9 mouse cellular contexts compared by ENCODE assay signal in the genomic region with DNA sequence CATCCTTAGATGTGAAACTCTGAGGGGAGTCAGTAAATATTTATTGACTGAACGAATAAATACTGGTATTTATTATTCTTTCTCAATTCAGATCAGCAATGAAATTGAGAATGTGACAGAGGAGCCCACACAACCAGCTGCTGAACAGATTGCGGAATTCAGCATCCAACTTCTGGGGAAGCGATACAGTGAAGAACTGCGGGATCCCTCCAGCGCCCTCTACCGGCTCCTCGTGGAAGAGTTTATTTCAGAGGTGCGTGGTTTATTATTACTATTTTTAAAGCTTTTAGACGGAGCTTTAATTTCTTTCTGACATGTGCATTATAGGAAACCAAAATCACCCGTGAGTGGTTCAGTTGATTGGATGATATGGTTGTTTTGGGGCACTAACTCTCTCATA. TPM values are rescaled to one million over a fixed set of nuclear protein-coding genes. Genes with fewer than 3 reads are reported as not detected.
A peak's percentile ranks its signal among the peaks of the same experiment; 100 is the strongest.
DNase-seq lines count a peak whose midpoint lies in the region; ATAC-seq lines count a peak whose summit lies in the region.
"Had no signal": no experiment of that assay in that cellular context is flagged by ENCODE, and none has a peak within 500 bp of the region (broad histone marks: within the 10 kb centered on the region; RNA-seq: fewer than 3 reads in every experiment).

No protein-coding gene starts in this region.

- H3K36me3 ChIP-seq in limb, embryonic 11.5 days (ENCODE audit: control insufficient read depth, insufficient read depth, low read length): no peaks in the 10 kb centered on the region
- H3K36me3 ChIP-seq: stomach, embryonic 15.5 days had no signal

- H3K4me2 ChIP-seq in limb, embryonic 11.5 days (ENCODE audit: low read depth, severe bottlenecking): no peak overlapping the region
- H3K4me2 ChIP-seq: stomach, embryonic 15.5 days had no signal

- H3K9me3 ChIP-seq in limb, embryonic 11.5 days (ENCODE audit: control insufficient read depth, low read length): no peaks in the 10 kb centered on the region
- H3K9me3 ChIP-seq: stomach, embryonic 15.5 days had no signal

- H3K27me3 ChIP-seq in limb, embryonic 11.5 days (ENCODE audit: control insufficient read depth, insufficient read depth, low read length): no peaks in the 10 kb centered on the region
- H3K27me3 ChIP-seq: stomach, embryonic 15.5 days had no signal

- no peak overlapping the region for H3K27ac ChIP-seq in limb, embryonic 11.5 days (replicated peaks; ENCODE audit: low read depth, low read length)
- H3K27ac ChIP-seq: stomach, embryonic 15.5 days had no signal

- 56% methylated on average over 10 of the region's 10 CpGs for WGBS in limb, embryonic 11.5 days

- peak; percentile 28 to 36 for DNase-seq in cerebellum, postnatal 10 days
- DNase-seq in cerebellum, postnatal 36 days: no peak
- peak; percentile 8 to 47 for DNase-seq in left cerebral cortex, postnatal 14 days (ENCODE audit: low spot score in 2 of 2)
- DNase-seq in left cerebral cortex, adult 11 months (ENCODE audit: low spot score): no peak
- peak; percentile 3 for DNase-seq in c-Kit-positive CD71-negative TER-119-negative erythroid progenitor cells, embryonic 14.5 days (ENCODE audit: low read depth)
- peak; percentile 44 for DNase-seq in limb, embryonic 11.5 days (ENCODE audit: low spot score)
- peak; percentile 38 for DNase-seq in testis, postnatal 14 days (ENCODE audit: low spot score)
- no peak for DNase-seq in cerebellum, adult 8-10 months

- ATAC-seq in limb, embryonic 11.5 days (ENCODE audit: insufficient number of reproducible peaks, low FRiP score, low TSS enrichment, low read depth): no peak

- intact Hi-C loops in left cerebral cortex, postnatal 14 days (cut with DNase I): no loop called here

- H3K9ac ChIP-seq in limb, embryonic 11.5 days (ENCODE audit: low read length): no peak overlapping the region
- H3K9ac ChIP-seq: stomach, embryonic 15.5 days had no signal

- no peaks in the 10 kb centered on the region for H3K4me1 ChIP-seq in limb, embryonic 11.5 days (ENCODE audit: control insufficient read depth, insufficient read depth, low read length)
- H3K4me1 ChIP-seq: stomach, embryonic 15.5 days had no signal

- H3K4me3 ChIP-seq in limb, embryonic 11.5 days (ENCODE audit: low read depth, low read length): no peak overlapping the region
- H3K4me3 ChIP-seq: stomach, embryonic 15.5 days had no signal

RNA-seq across cellular contexts. Expression of gene Impg2, which starts 27.2 kb away (rescaled TPM):
- under 1 TPM; 0.44 to 0.88 TPM for total RNA-seq in left cerebral cortex, postnatal 14 days (2021)
- polyA plus RNA-seq in limb, embryonic 11.5 days (2014; fragmentation: Nextera tagmentation; extraction: Ambion mirVana): 0.17 TPM in 1 of 2 replicates, not detected in the other

Comparison
In these comparisons a context has a peak if more than half of its experiments do, and no peak if none do; other contexts are left out.
1. DNase-seq: peak in cerebellum, postnatal 10 days (2 of 2), left cerebral cortex, postnatal 14 days (2 of 2), c-Kit-positive CD71-negative TER-119-negative erythroid progenitor cells, embryonic 14.5 days (single experiment), limb, embryonic 11.5 days (single experiment) and testis, postnatal 14 days (single experiment); none in cerebellum, postnatal 36 days (0 of 2), left cerebral cortex, adult 11 months (single experiment) and cerebellum, adult 8-10 months (single experiment).